Mouse (Mus musculus): ENCODE data around the gene Gpr4. TPM values are rescaled to one million over a fixed set of nuclear protein-coding genes. Genes with fewer than 3 reads are reported as not detected.
A peak's percentile ranks its signal among the peaks of the same experiment; 100 is the strongest.

The Gpr4 gene
- total RNA-seq, 2 experiments from 2014 or later: 9.9 to 11.2 TPM

GRCm38 (mm10) chr7:19224933-19225332 is 12.6 kb downstream of the Gpr4 start:
- intact Hi-C loops (cut with DNase I): no loop called here
- no peak for DNase-seq

DNA sequence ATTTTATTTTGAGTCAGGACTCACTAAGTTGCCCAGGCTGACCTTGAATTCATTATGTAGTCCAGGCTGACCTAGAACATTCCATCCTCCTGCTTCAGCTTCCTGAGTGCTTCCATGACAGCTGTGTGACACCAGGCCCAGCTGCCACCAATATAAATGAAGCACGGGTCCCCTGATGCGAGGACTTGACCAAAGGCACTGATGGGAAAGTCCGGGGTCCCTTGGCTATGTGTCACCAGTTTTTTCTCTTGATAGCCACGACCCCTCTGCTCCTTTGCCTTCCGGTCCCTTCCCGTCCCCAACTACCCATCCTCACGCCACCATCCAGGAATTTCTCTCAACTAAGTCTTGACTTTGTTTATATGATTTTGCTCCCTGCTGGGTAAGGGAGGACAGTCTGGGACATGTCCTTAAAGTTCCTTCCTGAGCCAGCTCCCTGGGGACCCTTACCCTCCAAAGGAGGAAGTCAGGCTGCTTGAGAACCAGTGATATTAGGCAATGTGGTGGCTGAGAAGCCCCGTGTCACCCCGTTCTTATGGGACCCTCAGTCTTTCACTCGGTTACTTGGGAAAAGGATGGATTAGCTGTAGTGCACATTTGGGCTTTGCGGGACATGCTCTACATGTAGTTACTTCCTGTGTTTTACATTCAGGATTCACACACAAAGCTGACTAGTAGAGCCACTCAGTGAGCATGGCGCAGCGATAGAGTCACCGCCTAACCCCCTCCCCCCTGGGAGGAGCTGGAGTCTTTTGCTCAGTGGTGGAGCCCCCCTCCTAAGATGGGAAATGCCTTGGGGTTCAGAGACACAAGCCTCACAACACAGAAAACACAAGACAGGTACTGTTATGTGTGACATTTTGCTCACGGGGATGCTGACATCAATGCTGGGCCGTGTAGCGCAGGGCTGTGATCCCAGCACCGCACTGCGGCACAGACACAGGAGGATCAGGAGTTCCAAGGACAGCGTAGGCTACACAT is 14.8 kb downstream of the Gpr4 start:
- peak; percentile 40 to 49 for DNase-seq
- intact Hi-C loops (cut with DNase I): no loop called here

DNA sequence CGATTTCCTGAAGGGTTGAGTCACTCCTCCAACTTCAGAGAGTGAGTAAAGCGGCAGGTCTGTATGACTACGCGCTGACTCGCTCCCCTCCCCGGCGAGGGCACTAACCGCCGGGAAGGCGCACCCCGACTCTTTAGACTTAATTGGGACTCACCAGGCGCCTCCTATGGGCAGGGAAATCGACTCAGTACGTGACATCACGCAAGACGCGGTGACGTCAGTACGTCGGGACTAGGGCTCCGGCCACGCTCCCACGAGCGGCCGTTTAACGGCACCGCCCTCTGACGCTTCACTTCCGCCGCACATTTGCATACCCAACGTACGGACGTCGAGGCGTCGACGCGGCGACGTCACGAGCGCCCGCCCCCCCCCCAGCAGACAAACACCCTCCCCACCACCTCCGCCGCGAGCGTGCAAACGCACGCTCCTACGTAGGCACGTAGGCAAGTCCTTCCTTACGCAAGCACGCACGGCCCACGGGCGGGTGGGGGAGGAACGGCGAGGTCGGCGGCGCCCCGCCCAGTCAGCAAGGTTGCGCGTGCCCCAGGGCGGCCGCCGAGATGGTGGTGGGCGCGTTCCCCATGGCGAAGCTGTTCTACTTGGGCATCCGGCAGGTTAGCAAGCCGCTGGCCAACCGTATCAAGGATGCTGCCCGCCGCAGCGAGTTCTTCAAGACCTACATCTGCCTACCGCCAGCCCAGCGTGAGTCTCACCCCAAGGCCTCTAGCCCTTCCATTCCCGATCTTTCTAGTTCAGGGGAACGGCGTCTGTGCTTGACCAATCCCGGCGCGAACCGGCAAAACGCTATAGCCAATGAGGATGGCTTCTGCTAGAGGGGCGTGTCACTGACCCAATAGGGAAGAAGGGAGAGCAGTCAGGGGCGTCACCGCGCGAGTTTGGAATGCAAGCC is 15.8 kb downstream of the Gpr4 start, which contains the start of gene Opa3:
TSS of gene Opa3 (plus strand) at position 452 of the 910 bp plus-strand sequence.
- intact Hi-C loops (cut with DNase I): no loop called here
- peak; percentile 98 to 99 for DNase-seq

- intact Hi-C loops (cut with DNase I): no loop called here
Measured at GRCm38 (mm10) chr7:19228793-19229148, 16.4 kb downstream of the Gpr4 start.

DNA sequence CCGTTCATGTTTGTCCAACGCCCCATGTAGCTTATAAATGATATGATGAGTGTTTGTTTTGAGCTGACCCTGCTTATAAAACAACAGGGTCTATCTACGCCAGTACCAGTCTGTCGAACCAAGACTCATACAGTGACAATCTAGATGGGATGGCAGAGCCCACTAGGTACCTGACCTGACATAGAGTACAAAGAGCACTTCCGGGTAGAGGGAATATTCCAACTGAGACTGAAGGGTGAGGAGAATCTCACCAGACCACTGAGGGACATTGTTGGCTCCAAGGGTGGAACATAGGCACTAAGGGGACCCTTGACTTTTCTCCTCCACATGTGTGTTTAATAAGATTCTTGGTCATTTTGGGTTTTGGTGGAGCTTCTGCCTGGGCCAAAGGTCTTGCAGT is 17.1 kb downstream of the Gpr4 start:
- intact Hi-C loops (cut with DNase I): no loop called here
- DNase-seq: no peak

More at GRCm38 (mm10) chr7:19228793-19229148, 16.4 kb downstream of the Gpr4 start:
- no peak for DNase-seq

DNA sequence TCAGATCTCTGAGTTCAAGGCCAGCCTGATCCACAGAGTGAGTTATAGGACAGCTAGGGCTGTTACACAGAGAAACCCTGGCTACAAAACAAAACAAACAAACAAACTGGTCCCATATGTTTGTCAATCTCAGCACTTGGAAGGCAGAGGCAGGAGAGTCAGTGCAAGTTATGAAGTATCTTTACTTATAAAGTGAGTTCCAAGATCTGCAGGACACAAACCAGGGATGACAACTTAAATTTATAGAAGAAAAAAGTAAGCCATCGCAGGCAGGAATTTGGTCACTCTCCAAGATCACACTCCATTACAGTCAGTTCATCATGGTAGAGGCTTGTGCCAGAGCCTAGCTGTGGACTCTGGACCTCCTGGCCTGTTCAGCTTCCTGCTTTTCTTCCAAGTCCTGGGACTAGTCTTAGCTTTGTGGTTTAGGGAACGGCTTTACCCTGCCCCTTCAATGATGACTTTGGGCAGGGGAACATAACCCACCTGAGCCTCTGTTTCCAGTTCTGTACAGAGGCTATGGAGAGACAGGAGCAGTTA is 17.8 kb downstream of the Gpr4 start:
- DNase-seq: no peak
- intact Hi-C loops (cut with DNase I): no loop called here

DNA sequence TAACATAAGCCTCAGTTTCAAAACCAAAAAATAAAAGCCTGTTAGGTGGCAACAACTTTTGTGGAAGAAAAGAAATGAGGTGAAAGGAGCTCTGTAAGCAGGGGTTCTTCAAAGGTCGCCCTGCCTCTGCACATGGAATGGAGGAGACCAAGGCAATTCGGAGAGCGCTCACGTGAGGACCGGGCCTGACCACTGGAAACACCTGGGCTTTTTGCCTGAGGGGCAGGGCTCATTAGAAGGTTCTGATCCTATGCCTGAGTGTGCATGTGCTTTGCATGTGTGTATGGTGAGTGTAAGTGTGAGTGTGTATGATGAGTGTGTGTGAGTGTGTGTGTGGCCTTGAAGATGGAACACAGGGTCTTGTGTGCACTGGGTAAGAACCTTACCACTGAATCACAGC is 18.6 kb downstream of the Gpr4 start:
- intact Hi-C loops (cut with DNase I): no loop called here

DNA sequence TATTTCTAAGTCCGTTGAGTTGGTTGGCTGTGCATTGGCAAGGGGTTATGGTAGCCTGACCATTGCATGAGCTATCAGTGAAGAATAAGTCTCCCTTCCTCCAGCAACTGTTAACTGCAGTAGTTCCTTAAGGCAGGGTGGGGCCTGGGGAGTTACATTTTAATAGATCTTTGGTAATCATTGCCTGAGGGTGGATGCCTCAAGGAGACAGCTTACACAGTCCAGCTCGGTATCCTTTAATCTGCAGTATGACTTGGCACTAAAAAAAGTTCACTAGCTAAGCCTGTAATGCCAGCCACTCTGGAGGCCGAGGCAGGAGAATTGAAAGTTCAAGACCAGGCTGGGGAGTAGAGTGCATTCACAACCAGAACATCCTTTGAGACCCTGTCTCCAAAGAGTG is 19.5 kb downstream of the Gpr4 start:
- DNase-seq: no peak
- intact Hi-C loops (cut with DNase I): no loop called here

More for the DNA sequence above, 18.6 kb downstream of the Gpr4 start:
- no peak for DNase-seq

- DNase-seq: no peak
- intact Hi-C loops (cut with DNase I): no loop called here
Measured at GRCm38 (mm10) chr7:19234652-19235051, 22.3 kb downstream of the Gpr4 start.

DNA sequence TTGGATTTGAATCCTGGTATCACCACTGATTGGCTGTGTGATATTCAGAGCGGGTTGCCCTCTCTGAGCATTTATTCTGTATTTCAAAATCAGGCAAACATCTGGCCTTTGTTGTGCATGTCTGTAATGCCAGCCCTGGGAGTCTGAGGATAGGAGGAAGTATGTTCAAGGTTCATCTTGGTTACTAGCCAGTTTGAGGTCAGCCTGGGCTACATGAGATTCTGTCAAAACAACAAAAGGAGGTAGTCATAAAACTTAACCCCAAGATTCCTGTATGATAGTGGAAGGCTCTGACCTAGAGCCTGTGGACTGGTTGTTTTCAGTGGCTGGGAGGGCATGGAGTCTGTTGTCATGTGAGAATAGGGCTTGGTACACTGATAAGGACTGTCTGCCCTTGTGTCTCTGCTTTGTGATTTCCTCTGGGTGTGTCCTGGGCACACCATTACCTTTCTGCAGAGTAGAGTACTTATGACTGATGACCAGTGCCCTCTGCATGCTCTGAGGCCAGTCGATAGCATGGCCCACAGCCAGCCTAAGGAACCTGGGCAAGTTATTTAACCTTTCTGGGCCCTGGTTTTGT is 22.8 kb downstream of the Gpr4 start:
- intact Hi-C loops (cut with DNase I): no loop called here
- DNase-seq: no peak

DNA sequence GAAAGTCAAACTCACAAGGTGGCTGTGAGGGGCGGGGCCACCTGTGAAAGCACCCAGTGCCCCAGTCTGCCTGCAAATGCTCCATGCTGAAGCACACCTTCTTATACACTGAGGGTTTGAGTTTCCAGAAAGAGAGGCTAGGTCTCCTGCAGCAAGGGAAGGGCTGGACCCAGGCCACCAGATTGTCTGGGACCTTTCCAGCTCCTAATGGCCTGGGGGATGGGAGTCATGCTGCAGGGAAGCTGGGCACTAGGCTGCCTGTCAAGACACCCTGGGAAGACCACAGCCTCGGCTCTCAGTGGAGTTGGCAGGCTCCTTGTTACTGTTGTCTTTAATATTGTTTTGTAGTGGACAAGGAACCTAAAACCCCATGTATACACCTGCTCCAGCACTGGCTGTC is 24.1 kb downstream of the Gpr4 start:
- intact Hi-C loops (cut with DNase I): no loop called here
- DNase-seq: peak; percentile 45 to 63

DNA sequence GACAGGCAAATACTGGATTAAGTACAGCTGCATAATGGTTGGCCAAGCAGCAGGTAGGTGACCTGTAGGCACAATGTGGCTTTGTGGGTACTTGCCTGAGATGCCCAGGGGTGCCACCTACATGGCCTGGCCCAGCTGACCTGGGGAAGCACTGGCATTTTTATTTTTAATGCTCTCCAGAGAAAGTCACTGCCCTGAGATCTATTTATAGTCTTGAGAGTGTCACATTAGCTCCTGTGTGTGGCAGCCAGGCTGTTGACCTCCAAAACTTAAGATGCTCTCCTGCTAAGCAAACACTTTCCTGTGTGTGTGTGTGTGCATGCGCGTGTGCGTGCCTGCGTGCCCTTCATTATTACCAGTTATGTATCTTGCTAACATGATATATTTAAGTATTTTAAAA is 26.0 kb downstream of the Gpr4 start:
- intact Hi-C loops (cut with DNase I): loop anchor here (2.0 kb wide), 1 partner anchor 104 kb away; no protein-coding TSS in a partner anchor
- no peak for DNase-seq

DNA sequence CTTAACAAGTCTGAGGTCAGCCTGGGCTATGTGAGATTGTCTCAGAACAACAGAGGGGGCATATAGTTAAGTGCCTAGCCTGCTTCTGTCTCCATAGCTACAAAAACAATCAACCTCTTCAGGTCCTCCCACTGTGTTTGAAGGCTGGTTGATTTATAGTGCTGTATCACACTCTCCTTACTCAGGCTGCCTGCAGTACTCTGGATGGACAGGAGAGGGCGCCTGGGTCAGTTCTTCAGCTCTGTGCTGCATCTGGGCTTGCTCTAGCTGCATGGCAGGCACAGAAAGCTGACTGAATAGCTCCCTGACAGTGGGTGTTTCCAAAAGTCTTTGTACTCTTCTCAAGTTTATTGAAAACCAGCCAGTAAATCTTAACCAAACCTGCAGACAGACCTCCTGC is 27.1 kb downstream of the Gpr4 start:
- DNase-seq: peak; percentile 90 to 95
- intact Hi-C loops (cut with DNase I): loop anchor here (1.0 to 2.0 kb wide), 2 partner anchors 42 to 103 kb away; no protein-coding TSS in a partner anchor

- intact Hi-C loops (cut with DNase I): loop anchor here (1.0 to 2.0 kb wide), 3 partner anchors 35 to 103 kb away; no protein-coding TSS in a partner anchor
- no peak for DNase-seq
Measured at GRCm38 (mm10) chr7:19239986-19240385, 27.6 kb downstream of the Gpr4 start.

DNA sequence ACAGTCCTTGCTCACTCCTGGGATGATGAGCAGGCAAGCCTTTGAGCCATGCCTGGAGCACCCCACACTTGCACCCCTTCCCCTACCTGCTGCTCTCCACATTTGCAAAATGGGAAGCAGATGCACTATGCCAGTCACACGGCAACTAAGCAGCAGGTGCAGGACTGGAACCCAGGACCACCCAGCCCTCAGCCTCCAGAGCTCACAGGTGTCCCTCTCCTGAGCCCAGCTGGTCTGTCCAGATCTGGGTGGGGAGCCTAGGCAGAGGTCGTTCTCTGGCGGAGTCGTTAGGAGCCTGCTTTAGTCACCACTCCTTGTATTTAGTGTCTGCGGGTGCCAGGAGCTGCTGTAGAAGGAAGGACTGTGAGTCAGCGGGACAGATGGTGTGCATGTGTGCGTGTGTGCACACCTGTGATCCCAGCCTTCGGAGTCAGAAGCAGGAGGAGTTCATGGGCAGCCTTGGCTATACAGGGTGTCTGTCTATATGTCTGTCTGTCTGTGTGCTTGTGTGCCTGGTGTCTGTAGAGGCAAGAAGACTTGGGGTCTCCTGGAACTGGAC is 28.6 kb downstream of the Gpr4 start:
- no peak for DNase-seq
- intact Hi-C loops (cut with DNase I): loop anchor here (2.0 kb wide), 1 partner anchor 34 kb away; no protein-coding TSS in a partner anchor

- DNase-seq: no peak
- intact Hi-C loops (cut with DNase I): no loop called here
Measured at GRCm38 (mm10) chr7:19242005-19242404, 29.7 kb downstream of the Gpr4 start.

DNA sequence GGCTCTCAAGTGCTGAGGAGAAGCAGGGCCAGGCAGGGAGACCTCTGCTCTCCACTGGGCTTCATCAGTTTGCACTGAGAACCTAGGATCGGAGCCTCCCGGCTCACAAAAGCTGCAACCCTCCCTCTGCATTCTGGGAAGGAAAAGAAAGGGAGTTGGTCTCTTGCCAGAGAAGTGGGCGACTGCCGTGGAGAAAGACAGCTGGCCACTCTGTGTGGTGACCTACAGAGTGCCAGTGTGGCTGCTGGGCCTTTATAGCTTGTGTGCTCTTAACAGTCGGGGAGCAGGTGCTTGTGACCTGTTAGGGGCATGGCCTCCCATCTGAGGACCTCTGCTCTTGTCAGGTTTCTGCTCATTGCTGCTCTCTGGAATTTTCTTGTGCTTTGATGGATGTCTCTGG is 31.5 kb downstream of the Gpr4 start:
- DNase-seq: no peak
- intact Hi-C loops (cut with DNase I): no loop called here

DNA sequence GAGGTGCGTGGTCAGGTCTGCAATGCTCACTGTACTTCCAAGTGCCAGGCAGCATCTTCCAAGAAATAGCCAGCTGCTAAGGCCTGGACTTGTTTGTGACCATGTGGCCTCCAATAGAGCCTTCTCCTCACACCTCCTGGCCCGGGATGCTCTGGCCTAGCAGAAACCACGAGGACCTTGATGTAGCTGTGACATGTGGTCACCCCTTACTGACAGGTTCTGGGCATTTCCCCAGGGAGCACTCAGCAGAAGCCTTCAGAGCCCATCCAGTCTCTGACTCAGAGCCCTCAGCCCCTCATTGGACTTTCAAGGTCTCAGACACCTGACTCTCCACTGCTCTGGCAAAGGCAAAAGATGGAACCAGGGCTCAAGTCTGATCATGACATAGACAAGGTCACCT is 32.7 kb downstream of the Gpr4 start:
- intact Hi-C loops (cut with DNase I): no loop called here
- DNase-seq: no peak

GRCm38 (mm10) chr7:19246855-19247254 is 34.5 kb downstream of the Gpr4 start:
- intact Hi-C loops (cut with DNase I): no loop called here
- DNase-seq: no peak

DNA sequence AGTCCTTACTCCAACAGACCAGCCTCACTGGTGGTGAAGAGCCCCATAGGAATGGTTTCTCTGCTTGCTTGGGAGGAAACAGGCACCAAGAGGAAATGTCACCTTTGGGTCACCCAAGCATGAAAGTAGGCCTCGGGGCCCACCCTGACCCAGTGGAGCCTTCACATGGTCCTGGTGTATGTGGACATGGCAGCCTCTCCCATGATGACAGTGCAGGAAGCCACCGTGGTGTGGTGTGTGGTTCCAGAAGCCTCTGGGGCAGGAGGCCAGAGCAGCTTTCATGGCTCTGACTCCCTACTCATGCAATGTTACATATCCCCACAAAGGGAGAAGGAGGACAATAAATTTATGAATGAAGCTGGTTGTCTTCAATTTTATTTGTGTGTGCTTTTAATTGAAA is 35.2 kb downstream of the Gpr4 start:
- intact Hi-C loops (cut with DNase I): no loop called here
- DNase-seq: no peak
